Mouse (Mus musculus): ENCODE results near the gene Smcr8. TPM values are rescaled to one million over a fixed set of nuclear protein-coding genes. Genes with fewer than 3 reads are reported as not detected.
"Not testable (repeated sequence)": the region's sequence is repeated elsewhere in the genome, so short reads cannot be mapped to it uniquely, and the experiment has no call there.

Gene Smcr8
- total RNA-seq, 2 experiments from 2014 or later = 30.1 to 32.5 TPM

DNA sequence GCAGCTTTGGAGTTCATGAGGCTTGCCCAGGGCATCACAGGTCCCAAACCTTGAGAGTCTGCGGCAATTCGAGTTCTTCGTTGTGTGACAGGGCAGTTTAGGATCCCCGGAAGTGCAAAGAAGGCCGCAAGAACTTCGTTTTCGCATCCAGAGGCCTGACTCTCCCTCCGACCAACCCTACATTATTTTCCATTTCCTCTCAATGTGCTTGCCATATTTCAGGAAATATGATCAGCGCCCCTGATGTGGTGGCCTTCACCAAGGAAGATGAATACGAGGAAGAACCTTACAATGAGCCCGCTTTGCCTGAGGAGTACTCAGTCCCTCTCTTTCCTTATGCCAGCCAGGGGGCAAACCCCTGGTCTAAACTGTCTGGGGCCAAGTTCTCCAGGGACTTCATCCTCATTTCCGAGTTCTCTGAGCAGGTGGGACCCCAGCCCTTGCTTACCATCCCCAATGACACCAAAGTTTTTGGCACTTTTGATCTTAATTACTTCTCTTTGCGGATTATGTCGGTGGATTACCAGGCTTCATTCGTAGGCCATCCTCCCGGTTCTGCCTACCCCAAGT is 562 bp downstream of the Smcr8 start:
- no peak for DNase-seq (ENCODE audit: low spot score in 2 of 2)
- intact Hi-C loops (cut with DNase I) = loop anchor here (1.0 to 5.0 kb wide), 4 partner anchors 51 to 99 kb away; partner anchors contain the start of genes Dhrs7b, Flii, Llgl1 and Tmem11

DNA sequence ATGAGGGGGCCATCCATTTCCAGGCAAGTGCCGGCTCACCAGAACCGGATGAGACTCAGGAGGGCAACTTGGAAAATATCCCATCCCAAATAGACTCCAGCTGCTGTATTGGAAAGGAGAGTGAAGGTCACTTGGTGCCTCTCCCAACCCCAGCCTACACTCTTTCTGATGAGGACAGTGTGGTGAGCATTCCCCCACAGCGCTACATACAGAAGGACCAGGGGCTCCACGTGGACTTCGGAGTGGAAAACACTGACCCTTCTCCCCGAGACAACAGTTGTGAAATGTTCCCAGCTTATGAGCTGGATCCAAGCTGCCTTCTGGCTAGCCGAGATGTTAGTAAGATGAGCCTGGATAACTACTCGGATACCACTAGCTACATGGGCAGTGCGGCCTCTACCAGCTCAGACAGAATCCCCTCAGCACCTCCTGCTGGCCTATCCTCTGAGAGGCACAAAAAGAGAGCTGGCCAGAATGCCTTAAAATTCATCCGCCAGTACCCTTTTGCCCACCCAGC is 2.4 kb downstream of the Smcr8 start:
- intact Hi-C loops (cut with DNase I) = loop anchor here (5.0 kb wide), 1 partner anchor 98 kb away; the partner anchor contains the start of gene Tmem11
- no peak for DNase-seq (ENCODE audit: low spot score in 2 of 2)

DNA sequence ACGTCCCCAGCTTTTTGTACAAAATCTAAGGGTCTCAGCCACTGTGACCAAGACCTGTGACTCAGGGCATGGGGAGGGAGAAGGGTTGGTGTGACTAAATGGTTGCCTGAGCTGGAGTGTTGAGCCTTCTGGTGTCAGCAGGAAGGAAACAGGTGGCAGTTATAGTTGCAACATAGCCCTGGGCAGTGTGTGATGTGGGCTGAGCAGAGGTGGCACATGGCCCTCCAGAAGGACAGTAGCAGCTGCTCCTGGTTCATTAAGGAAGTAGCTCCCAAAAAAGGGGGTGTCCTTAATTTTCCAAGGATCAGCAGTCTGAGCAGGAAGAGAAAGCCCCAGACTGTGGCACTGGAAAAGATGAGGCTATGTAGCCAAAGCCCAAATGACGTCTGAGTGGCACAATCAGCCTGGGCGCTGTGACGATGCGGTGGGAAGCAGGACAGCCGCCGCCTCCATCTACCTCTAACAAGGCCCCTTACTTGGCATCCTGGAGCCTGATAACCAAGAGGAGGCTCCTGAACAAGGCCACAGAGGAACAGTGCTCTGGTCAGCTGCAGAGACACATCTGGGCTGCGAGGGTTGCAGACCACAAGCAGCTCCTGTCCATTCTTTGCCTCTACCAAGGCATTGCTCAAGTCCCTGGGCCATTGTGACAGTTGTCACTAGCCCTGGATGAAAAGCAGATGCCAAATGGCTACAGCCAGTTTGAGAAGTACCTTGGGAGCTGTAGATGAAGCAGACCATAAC is 7.0 kb downstream of the Smcr8 start:
- DNase-seq (ENCODE audit: low spot score in 2 of 2) = no peak
- intact Hi-C loops (cut with DNase I) = no loop called here

GRCm38 (mm10) chr11:60787595-60787994 is 10.3 kb downstream of the Smcr8 start:
- intact Hi-C loops (cut with DNase I) = no loop called here

GRCm38 (mm10) chr11:60790472-60790871 is 13.1 kb downstream of the Smcr8 start:
- DNase-seq (ENCODE audit: low spot score in 2 of 2) = no peak
- intact Hi-C loops (cut with DNase I) = no loop called here

More at GRCm38 (mm10) chr11:60787595-60787994, 10.3 kb downstream of the Smcr8 start:
- no peak for DNase-seq (ENCODE audit: low spot score in 2 of 2)

DNA sequence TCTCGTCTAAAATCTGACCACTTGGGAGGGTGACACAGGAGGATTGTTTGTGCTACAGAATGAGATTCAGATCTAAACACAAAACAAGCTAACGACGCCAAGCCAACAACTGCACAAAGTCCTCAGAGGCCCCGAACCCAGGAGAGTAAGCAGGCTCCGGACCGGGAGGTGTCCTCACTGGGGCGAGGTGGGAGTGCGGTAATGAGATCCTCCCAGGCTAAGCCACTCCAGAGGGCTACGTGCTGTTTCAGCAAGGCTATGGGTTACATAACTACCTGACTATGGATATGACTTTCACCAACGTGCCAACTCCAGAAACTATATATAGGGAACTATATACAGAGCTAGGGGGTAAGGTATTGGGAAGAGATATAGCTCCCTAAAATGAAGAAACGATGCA is 19.0 kb downstream of the Smcr8 start:
- DNase-seq (ENCODE audit: low spot score in 2 of 2) = peak in 1 of 2 experiments; percentile 12
- intact Hi-C loops (cut with DNase I) = no loop called here

GRCm38 (mm10) chr11:60799977-60800376 is 22.7 kb downstream of the Smcr8 start:
- DNase-seq (ENCODE audit: low spot score in 2 of 2) = no peak
- intact Hi-C loops (cut with DNase I) = no loop called here

- intact Hi-C loops (cut with DNase I) = no loop called here
- no peak for DNase-seq (ENCODE audit: low spot score in 2 of 2)
Observed at GRCm38 (mm10) chr11:60800892-60801291, 23.6 kb downstream of the Smcr8 start.

- peak; percentile 30 to 55 for DNase-seq (ENCODE audit: low spot score in 2 of 2)
Observed at GRCm38 (mm10) chr11:60808286-60809070, 31.2 kb downstream of the Smcr8 start.

GRCm38 (mm10) chr11:60809546-60809945 is 32.2 kb downstream of the Smcr8 start:
- intact Hi-C loops (cut with DNase I) = no loop called here
- no peak for DNase-seq (ENCODE audit: low spot score in 2 of 2)

More at GRCm38 (mm10) chr11:60808286-60809070, 31.2 kb downstream of the Smcr8 start:
- intact Hi-C loops (cut with DNase I) = no loop called here

- intact Hi-C loops (cut with DNase I) = no loop called here
- no peak for DNase-seq (ENCODE audit: low spot score in 2 of 2)
Observed at GRCm38 (mm10) chr11:60810046-60810965, 33.0 kb downstream of the Smcr8 start.

- intact Hi-C loops (cut with DNase I) = no loop called here
Observed at GRCm38 (mm10) chr11:60811054-60811460, 33.7 kb downstream of the Smcr8 start.

GRCm38 (mm10) chr11:60811618-60812017 is 34.3 kb downstream of the Smcr8 start, which contains the start of gene Shmt1:
Shmt1 (minus strand) TSS chr11:60811718.
- intact Hi-C loops (cut with DNase I) = not testable (repeated sequence)

More at GRCm38 (mm10) chr11:60811054-60811460, 33.7 kb downstream of the Smcr8 start:
- peak; percentile 87 to 91 for DNase-seq (ENCODE audit: low spot score in 2 of 2)

DNA sequence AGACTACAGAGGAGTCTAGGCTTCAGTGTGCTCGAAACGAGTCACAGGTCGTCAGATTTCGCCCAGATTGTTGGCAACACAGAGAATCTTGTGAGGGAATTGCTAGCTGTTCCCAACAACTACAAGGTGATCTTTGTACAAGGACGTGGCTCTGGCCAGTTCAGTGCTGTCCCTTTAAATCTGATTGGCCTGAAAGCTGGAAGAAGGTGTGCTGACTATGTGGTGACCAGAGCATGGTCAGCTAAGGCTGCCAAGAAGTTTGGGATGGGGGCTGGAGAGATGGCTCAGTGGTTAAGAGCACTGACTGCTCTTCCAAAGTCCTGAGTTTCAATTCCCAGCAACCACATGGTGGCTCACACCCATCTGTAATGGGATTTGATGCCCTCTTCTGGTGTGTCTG is 39.1 kb downstream of the Smcr8 start:
- intact Hi-C loops (cut with DNase I) = no loop called here

More at GRCm38 (mm10) chr11:60811618-60812017, 34.3 kb downstream of the Smcr8 start, which contains the start of gene Shmt1:
- not testable (repeated sequence) for DNase-seq (ENCODE audit: low spot score in 2 of 2)

GRCm38 (mm10) chr11:60823771-60824170 is 46.4 kb downstream of the Smcr8 start:
- intact Hi-C loops (cut with DNase I) = no loop called here
- DNase-seq (ENCODE audit: low spot score in 2 of 2) = no peak

More for the DNA sequence above, 39.1 kb downstream of the Smcr8 start:
- DNase-seq (ENCODE audit: low spot score in 2 of 2) = no peak

DNA sequence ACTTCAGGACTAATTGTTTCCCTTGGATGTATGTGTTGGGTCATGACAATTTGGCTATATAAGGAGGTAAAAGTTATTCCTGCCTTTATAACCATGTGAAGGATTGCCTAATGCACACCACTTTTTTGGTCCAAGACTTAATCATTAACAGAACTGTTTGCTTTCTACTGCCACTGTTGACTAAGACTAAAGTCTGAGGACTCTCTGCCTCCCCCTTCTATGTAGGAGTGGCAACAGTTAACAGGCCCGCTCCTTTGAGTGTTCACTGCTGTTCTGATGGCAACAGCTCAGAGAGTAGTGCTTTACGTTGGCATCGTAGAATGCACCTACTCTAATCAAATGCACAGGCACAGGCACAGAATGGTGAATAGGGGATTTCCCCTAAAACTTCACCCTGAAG is 47.9 kb downstream of the Smcr8 start:
- no peak for DNase-seq (ENCODE audit: low spot score in 2 of 2)
- intact Hi-C loops (cut with DNase I) = no loop called here

DNA sequence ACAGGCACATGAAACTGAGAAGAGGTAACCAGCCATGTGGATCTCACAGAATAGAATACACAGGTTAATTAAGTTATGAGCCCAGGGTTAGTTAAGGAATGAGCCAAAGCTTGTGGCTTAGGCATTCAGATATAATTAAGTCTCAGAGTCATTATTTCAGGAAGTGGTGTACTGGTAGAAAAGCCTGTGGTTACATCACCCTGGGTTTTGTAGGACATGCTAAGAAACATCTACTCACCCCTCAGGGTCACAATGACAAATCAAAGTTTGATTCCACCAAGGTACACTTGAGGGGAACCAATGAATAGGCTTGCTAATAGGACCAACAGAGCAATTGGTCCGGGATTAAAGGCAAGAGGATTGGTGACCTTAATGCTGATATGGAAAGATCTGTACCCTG is 49.4 kb downstream of the Smcr8 start:
- intact Hi-C loops (cut with DNase I) = no loop called here
- DNase-seq (ENCODE audit: low spot score in 2 of 2) = no peak

DNA sequence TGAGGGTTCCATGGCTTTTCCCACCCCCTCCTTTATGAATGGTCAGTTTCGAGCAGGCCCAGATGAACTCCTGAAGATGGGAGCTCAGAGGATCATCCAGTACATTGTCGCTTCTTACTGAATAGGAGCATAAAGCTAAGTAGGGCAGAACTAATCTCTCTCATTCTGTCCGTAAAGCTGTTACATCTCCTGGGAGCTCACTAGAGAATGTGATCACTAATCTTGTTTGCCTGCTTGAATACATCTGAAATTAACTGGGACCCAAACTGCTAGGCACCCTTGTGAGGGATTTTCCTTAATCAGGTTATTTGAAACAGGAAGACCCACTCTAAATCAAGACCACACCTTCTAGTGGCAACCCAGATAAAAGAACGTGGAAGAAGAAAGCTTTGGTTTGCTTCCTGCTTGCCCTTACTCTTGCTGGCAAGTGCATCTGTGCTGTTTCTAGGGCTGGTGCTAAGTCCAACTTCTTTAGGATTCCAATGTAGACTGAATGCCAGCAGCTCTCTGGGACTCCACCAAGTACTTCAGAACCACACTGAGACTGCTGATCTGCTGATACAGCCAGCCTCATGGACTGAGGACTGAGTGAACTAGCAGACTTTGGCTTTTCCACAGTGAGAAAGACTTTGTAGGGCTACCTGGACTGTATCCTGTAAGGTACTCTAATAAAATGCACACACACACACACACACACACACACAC is 50.1 kb downstream of the Smcr8 start:
- intact Hi-C loops (cut with DNase I) = no loop called here
- no peak for DNase-seq (ENCODE audit: low spot score in 2 of 2)

Data from left cerebral cortex, postnatal 25 days (tissue).